Mouse (Mus musculus): ENCODE results near the gene Trappc4.
"Not testable (repeated sequence)": the region's sequence is repeated elsewhere in the genome, so short reads cannot be mapped to it uniquely, and the experiment has no call there.

Trappc4 gene

GRCm38 (mm10) chr9:44406906-44407751 lies at the start of gene Trappc4, which contains the start of gene Rps25:
Trappc4 (minus strand) TSS chr9:44407600.
Rps25 (plus strand) TSS chr9:44407139.
- peak; percentile 96 for DNase-seq

- peak; percentile 22 for DNase-seq
These were observed 47.5 kb upstream of the Trappc4 start, which contains the start of gene Upk2 for GRCm38 (mm10) chr9:44454891-44455220. Upk2 (minus strand) TSS chr9:44454976.

GRCm38 (mm10) chr9:44454132-44454890 lies 46.9 kb upstream of the Trappc4 start:
- DNase-seq = peak; percentile 87

GRCm38 (mm10) chr9:44450387-44450786 lies 43.0 kb upstream of the Trappc4 start:
- DNase-seq = no peak

- DNase-seq = not testable (repeated sequence)
These were observed 37.1 kb upstream of the Trappc4 start for GRCm38 (mm10) chr9:44444402-44445025.

- DNase-seq = no peak
These were observed 33.6 kb upstream of the Trappc4 start, which contains the start of gene Foxr1 for GRCm38 (mm10) chr9:44440961-44441360. Foxr1 (minus strand) TSS chr9:44441136.

- DNase-seq = no peak
These were observed 28.3 kb upstream of the Trappc4 start for GRCm38 (mm10) chr9:44435747-44436146.

- DNase-seq = no peak
These were observed 25.3 kb upstream of the Trappc4 start for GRCm38 (mm10) chr9:44432577-44433185.

- no peak for DNase-seq
These were observed 16.2 kb upstream of the Trappc4 start for GRCm38 (mm10) chr9:44423576-44423975.

- DNase-seq = no peak
These were observed 13.0 kb upstream of the Trappc4 start for GRCm38 (mm10) chr9:44420280-44420898.

- DNase-seq = not testable (repeated sequence)
These were observed 12.3 kb upstream of the Trappc4 start for GRCm38 (mm10) chr9:44419730-44420129.

GRCm38 (mm10) chr9:44418519-44419385 lies 11.4 kb upstream of the Trappc4 start, which contains the start of gene Ccdc84:
Ccdc84 (minus strand) TSS chr9:44418569.
- no peak for DNase-seq

GRCm38 (mm10) chr9:44417892-44418363 lies 10.5 kb upstream of the Trappc4 start:
- peak; percentile 96 for DNase-seq

- no peak for DNase-seq
These were observed 9.9 kb upstream of the Trappc4 start for GRCm38 (mm10) chr9:44417156-44417891.

- DNase-seq = no peak
These were observed 5.4 kb upstream of the Trappc4 start for GRCm38 (mm10) chr9:44412781-44413180.

GRCm38 (mm10) chr9:44412306-44412705 lies 4.9 kb upstream of the Trappc4 start:
- DNase-seq = no peak

- no peak for DNase-seq
These were observed 4.3 kb upstream of the Trappc4 start for GRCm38 (mm10) chr9:44411601-44412130.

- no peak for DNase-seq
These were observed 3.4 kb upstream of the Trappc4 start for GRCm38 (mm10) chr9:44410647-44411336.

GRCm38 (mm10) chr9:44408693-44409092 lies 1.3 kb upstream of the Trappc4 start:
- DNase-seq = not testable (repeated sequence)

GRCm38 (mm10) chr9:44407752-44408097 lies 325 bp upstream of the Trappc4 start:
- DNase-seq = no peak

Data from embryo, embryonic 11 days (tissue).